Mouse (Mus musculus) liver, embryonic 14.5 days (tissue): Measurements from ENCODE around the gene Fer1l4.

ENCODE experiments used
- CTCF ChIP-seq: IDR thresholded peaks from 2 replicates; pipeline ENCODE4 v1.5.1; 2016; ENCODE audit warnings: antibody characterized with exemption, low read depth, control low read depth
- EP300 ChIP-seq: IDR thresholded peaks from 2 replicates; pipeline ENCODE4 v1.6.1; 2016; ENCODE audit warnings: antibody characterized with exemption, low read depth

DNA sequence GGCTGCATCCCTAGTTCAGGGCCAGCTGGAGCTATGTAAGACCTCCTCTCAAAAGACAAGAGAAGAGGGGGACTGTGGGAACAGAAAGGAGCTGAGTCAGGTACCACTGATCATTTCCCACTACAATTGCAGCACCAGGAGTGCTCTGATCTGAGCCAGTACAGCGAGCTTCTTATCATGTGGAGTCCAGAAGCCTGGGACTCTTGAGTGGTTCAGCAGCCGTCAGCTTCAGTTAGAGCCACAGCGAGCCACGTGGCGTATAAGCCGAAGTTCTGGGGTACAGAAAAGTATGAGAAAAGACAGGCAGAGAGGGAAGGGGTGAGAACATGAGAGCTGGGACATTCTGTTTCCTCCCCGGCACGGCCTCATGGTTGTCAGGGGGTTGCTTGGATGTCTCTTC is 31.5 kb downstream of the Fer1l4 start:
- TF ChIP-seq EP300 (peak; percentile 56; the same call in 1 of the 2 replicates), CTCF (no peak)
